Mouse (Mus musculus) limb, embryonic 14.5 days (tissue): ENCODE measurements around the gene Txnl4b. TPM values are rescaled to one million over a fixed set of nuclear protein-coding genes. Genes with fewer than 3 reads are reported as not detected.

Source experiments
- ATAC-seq: fragments of 200-750 bp; cut with Nextera tagmentation; 2 replicates; pipeline ENCODE4 v1.8.0; 2017; ENCODE audit warnings: low read depth, moderate number of reproducible peaks, moderate TSS enrichment; ENCODE audit not compliant: low FRiP score
- DNase-seq: peaks from one replicate; pipeline ENCODE4 v3.0.0-alpha.2; 2015; ENCODE audit warnings: low spot score
- H3K27ac ChIP-seq: fragments of 300-500 bp; sonication (generic); replicated peaks from 2 replicates; pipeline ENCODE4 v1.5.1; 2014; ENCODE audit warnings: low read depth, mild to moderate bottlenecking, low read length, moderate library complexity, mixed read lengths
- H3K27me3 ChIP-seq: fragments of 300-500 bp; sonication (generic); 2 replicates; pipeline ENCODE4 v1.6.1; 2014; ENCODE audit warnings: low read length, mixed read lengths; ENCODE audit not compliant: control insufficient read depth, insufficient read depth
- H3K36me3 ChIP-seq: fragments of 300-500 bp; sonication (generic); 2 replicates; pipeline ENCODE4 v1.6.1; 2014; ENCODE audit warnings: mild to moderate bottlenecking, low read length, moderate library complexity, mixed read lengths; ENCODE audit not compliant: control insufficient read depth, insufficient read depth
- H3K4me1 ChIP-seq: fragments of 300-500 bp; sonication (generic); 2 replicates; pipeline ENCODE4 v1.6.1; 2014; ENCODE audit warnings: antibody characterized with exemption, low read length, mixed read lengths; ENCODE audit not compliant: control insufficient read depth, insufficient read depth
- H3K4me2 ChIP-seq: fragments of 300-500 bp; sonication (generic); replicated peaks from 2 replicates; pipeline ENCODE4 v1.6.1; 2014; ENCODE audit warnings: low read depth, mild to moderate bottlenecking, low read length, moderate library complexity; ENCODE audit not compliant: severe bottlenecking
- H3K4me3 ChIP-seq: fragments of 300-500 bp; sonication (generic); replicated peaks from 2 replicates; pipeline ENCODE4 v1.5.1; 2014; ENCODE audit warnings: low read length
- H3K9ac ChIP-seq: fragments of 300-500 bp; sonication (generic); 2 replicates; pipeline ENCODE4 v1.6.1; 2014; ENCODE audit warnings: mild to moderate bottlenecking, low read depth, low read length, moderate library complexity; ENCODE audit not compliant: severe bottlenecking
- H3K9me3 ChIP-seq: fragments of 300-500 bp; sonication (generic); 2 replicates; pipeline ENCODE4 v1.6.1; 2016; ENCODE audit warnings: low read length; ENCODE audit not compliant: control insufficient read depth
- POLR2A ChIP-seq: fragments of 200-500 bp; IDR thresholded peaks from 2 replicates; pipeline ENCODE4 v1.8.0; 2012; ENCODE audit warnings: inconsistent platforms, mild to moderate bottlenecking, moderate library complexity, borderline replicate concordance; ENCODE audit not compliant: insufficient read depth, insufficient read length; ENCODE audit errors: extremely low read depth
- WGBS: fragments of 180-500 bp; shearing (Covaris S2); extraction: QIAGEN DNeasy Blood & Tissue Kit; methylation state at CpG from one replicate; pipeline ENCODE4 v1.1.7; 2014; 5-methylcytosine and 5-hydroxymethylcytosine counted together
- polyA plus RNA-seq, 2 experiments: library from polyadenylated mRNA; depleted of rRNA in 1 of 2; stranded (reverse) in 1 of 2; unstranded in 1 of 2; fragments of >200 nt; fragmentation: Nextera tagmentation in 1 of 2; extraction: Ambion mirVana in 1 of 2; gene quantifications; 2 replicates each; pipeline versions ENCODE4 v1.2.1 to v1.2.3; 2012 to 2014

The Txnl4b gene
- polyA plus RNA-seq, 2 experiments = 5.7 to 25.1 TPM

DNA sequence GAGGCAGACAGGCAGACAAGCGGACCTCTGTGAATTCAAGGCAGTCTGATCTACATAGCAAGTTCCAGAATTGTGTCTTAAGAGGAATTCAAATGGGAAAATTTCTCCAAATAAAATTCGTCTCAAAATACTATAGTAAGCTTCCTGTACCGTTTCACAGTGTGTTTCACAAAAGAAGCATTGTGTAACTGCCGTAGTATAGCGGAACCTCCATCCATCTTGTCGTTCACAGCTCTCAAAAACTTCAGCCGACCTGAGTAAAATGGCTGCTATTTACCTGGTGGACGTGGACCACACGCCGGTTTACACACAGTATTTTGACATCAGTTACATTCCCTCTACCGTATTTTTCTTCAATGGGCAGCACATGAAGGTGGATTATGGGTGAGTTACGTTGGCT is 5.4 kb downstream of the Txnl4b start:
- no peaks in the 10 kb centered on the region for H3K27me3 ChIP-seq
- 89% methylated on average over 12 of the region's 12 CpGs for WGBS

DNA sequence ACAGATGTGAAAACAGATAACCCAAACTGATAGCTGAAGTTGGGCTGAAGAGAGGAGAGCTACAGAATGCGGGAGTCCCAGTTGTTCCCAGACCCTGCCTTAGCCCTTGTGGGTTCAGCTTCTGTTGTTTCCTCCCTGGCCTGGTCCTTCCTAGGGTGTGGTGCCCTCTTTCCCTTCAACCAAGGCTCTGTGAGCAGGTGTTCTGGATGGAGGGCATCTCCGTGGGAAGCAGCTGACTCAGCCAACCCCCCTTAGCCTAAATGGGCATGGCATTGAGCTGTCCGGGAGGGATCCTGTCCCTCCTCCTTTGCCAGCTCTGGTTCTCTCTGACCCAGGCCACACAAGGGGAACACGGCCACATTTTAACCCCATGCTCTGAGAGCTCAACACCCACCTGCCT is 10.6 kb downstream of the Txnl4b start:
- no peaks in the 10 kb centered on the region for H3K9me3 ChIP-seq
- TF ChIP-seq POLR2A = no peak
- no peaks in the 10 kb centered on the region for H3K27me3 ChIP-seq
- H3K4me3 ChIP-seq = no peak overlapping the region
- WGBS = 79% methylated on average over 4 of the region's 4 CpGs
- no peak overlapping the region for H3K9ac ChIP-seq
- H3K27ac ChIP-seq = no peak overlapping the region
- DNase-seq (no peak), ATAC-seq (no peak)
- H3K4me1 ChIP-seq = no peaks in the 10 kb centered on the region
- H3K4me2 ChIP-seq = no peak overlapping the region
- H3K36me3 ChIP-seq = peaks cover 11% of the 10 kb centered on the region; the same call in 1 of the 2 replicates

More for the DNA sequence above, 5.4 kb downstream of the Txnl4b start:
- Histone ChIP-seq H3K4me2 (no peak overlapping the region), H3K9ac (no peak overlapping the region), H3K36me3 (peaks cover 22% of the 10 kb centered on the region), H3K4me3 (no peak overlapping the region), H3K9me3 (no peaks in the 10 kb centered on the region), H3K27ac (no peak overlapping the region), H3K4me1 (peaks cover 5% of the 10 kb centered on the region; the same call in 1 of the 2 replicates)
- no peak for ATAC-seq
- no peak for TF ChIP-seq POLR2A
- no peak for DNase-seq

DNA sequence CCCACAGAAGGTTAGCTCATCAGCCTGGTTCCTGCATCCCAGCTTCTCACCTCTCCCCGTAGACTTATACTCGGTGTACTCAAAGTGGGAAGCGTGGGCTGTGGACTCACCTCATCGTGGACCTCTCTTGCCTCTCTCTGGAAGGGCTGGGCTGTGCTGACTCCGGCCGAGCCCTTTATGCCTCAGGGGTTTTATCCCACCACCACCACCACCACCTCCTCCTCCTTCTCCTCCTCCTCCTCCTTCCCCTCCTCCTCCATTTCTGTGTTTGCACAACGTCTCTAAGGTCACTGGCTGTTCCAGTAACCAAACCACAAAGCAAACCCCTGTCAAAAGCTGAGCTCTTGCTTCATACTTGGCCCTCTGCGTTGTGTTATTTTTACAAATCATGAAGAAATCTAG is 13.2 kb downstream of the Txnl4b start, which contains the start of gene Hp:
TSS of gene Hp (minus strand) at position 273 of the 402 bp plus-strand sequence.
- H3K9ac ChIP-seq = no peak within 1 kb of the TSS
- no peaks in the 10 kb centered on the region for H3K27me3 ChIP-seq
- H3K4me1 ChIP-seq = no peaks in the 10 kb centered on the region
- H3K4me3 ChIP-seq = no peak within 1 kb of the TSS
- H3K36me3 ChIP-seq = no peaks in the 10 kb centered on the region
- H3K4me2 ChIP-seq = no peak within 1 kb of the TSS
- 53% methylated on average over 8 of the region's 8 CpGs for WGBS
- no peak within 1 kb of the TSS for H3K27ac ChIP-seq
- TF ChIP-seq POLR2A = no peak
- no peaks in the 10 kb centered on the region for H3K9me3 ChIP-seq
- DNase-seq = no peak
- ATAC-seq = no peak

DNA sequence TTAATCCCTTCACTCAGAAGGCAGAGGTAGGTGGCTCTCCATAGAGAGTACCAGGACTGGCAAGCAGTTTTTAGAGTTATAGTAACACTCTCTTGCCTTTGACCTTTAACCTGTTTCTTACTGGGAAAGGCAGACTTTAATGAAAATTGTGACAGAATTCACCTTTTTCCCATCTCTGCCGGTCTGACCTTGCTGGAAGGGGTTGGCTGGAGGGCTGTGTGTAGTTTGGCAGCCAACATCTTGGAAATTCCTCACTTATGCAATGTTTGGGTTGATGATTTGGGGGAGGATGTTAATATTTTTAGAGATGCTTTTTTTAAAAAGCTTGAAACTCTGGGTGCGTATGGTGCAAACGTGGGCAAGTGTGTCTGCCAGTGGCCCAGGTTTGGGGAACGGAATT is 18.6 kb downstream of the Txnl4b start:
- Histone ChIP-seq H3K4me1 (no peaks in the 10 kb centered on the region), H3K4me2 (no peak overlapping the region), H3K9ac (no peak overlapping the region), H3K4me3 (no peak overlapping the region), H3K27me3 (no peaks in the 10 kb centered on the region), H3K27ac (no peak overlapping the region), H3K36me3 (no peaks in the 10 kb centered on the region), H3K9me3 (no peaks in the 10 kb centered on the region)
- 82% methylated on average over 4 of the region's 4 CpGs for WGBS
- ATAC-seq (no peak), DNase-seq (no peak)
- no peak for TF ChIP-seq POLR2A

DNA sequence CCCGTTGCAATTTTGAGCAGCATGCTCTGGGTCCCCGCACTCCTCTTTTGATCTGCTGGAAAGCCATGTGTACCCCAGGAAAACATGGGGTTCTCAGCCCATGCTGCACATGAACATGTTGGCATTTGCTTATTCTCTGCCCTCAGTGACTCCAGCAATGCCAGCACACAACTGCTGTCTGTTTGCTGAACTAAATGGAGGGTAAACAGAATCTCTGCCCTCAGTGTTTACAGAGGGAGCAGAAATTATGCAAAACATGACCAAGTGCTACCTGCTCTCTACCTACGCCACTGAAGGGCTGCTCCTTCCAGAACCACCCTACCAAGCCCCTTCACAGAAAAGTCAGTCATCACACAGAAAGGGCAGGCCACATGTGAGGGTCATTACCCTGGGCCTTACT is 19.1 kb downstream of the Txnl4b start:
- DNase-seq (no peak), ATAC-seq (no peak)
- H3K36me3 ChIP-seq = no peaks in the 10 kb centered on the region
- no peak for TF ChIP-seq POLR2A
- H3K4me3 ChIP-seq = no peak overlapping the region
- no peak overlapping the region for H3K9ac ChIP-seq
- no peaks in the 10 kb centered on the region for H3K9me3 ChIP-seq
- no peak overlapping the region for H3K27ac ChIP-seq
- no peaks in the 10 kb centered on the region for H3K27me3 ChIP-seq
- no peaks in the 10 kb centered on the region for H3K4me1 ChIP-seq
- H3K4me2 ChIP-seq = no peak overlapping the region
- WGBS = 88% methylated on average over 3 of the region's 3 CpGs

DNA sequence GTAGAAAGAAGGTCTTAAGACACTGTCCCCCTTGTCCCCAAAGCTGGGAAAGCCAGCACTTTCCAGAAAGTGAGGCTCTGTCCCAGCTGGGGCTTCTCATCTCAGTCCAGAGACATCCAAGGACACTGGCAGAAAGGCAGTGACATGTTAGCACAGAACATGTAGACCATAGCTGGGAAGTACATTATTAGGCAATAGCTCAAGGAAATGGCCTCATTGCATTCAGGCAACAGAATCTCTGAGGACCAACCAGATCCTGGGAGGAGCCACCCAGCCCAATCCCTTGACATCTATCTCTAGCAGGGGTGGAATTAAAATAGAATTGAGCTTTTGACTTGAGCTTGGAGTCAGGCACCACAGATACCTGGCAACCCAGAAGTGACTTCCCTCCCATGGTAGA is 20.0 kb downstream of the Txnl4b start:
- H3K4me3 ChIP-seq = no peak overlapping the region
- TF ChIP-seq POLR2A = no peak
- no peak for ATAC-seq

More for the DNA sequence above, 20.0 kb downstream of the Txnl4b start:
- no peaks in the 10 kb centered on the region for H3K27me3 ChIP-seq
- no peak for DNase-seq
- H3K9me3 ChIP-seq = no peaks in the 10 kb centered on the region
- H3K9ac ChIP-seq = no peak overlapping the region
- H3K4me1 ChIP-seq = no peaks in the 10 kb centered on the region
- no peaks in the 10 kb centered on the region for H3K36me3 ChIP-seq
- no peak overlapping the region for H3K27ac ChIP-seq
- H3K4me2 ChIP-seq = no peak overlapping the region
